Mouse (Mus musculus) midbrain, embryonic 12.5 days (tissue): ENCODE data around the gene Nono. TPM values are rescaled to one million over a fixed set of nuclear protein-coding genes. Genes with fewer than 3 reads are reported as not detected.
A peak's percentile ranks its signal among the peaks of the same experiment; 100 is the strongest.

Experiments used
- ATAC-seq: fragments of 200-750 bp; cut with Nextera tagmentation; 2 replicates; pipeline ENCODE4 v1.8.0; 2017; ENCODE audit warnings: low read depth, moderate TSS enrichment, moderate library complexity; ENCODE audit not compliant: low FRiP score
- H3K27ac ChIP-seq: fragments of 300-500 bp; sonication (generic); replicated peaks from 2 replicates; pipeline ENCODE4 v1.5.1; 2016; ENCODE audit warnings: mild to moderate bottlenecking
- H3K27me3 ChIP-seq: fragments of 300-500 bp; sonication (generic); 2 replicates; pipeline ENCODE4 v1.6.1; 2016; ENCODE audit warnings: mild to moderate bottlenecking
- H3K36me3 ChIP-seq: fragments of 300-500 bp; sonication (generic); 2 replicates; pipeline ENCODE4 v1.6.1; 2016
- H3K4me1 ChIP-seq: fragments of 300-500 bp; sonication (generic); 2 replicates; pipeline ENCODE4 v1.6.1; 2016
- H3K4me2 ChIP-seq: fragments of 300-500 bp; sonication (generic); replicated peaks from 2 replicates; pipeline ENCODE4 v1.6.1; 2016; ENCODE audit warnings: mild to moderate bottlenecking, moderate library complexity
- H3K4me3 ChIP-seq: fragments of 300-500 bp; sonication (generic); 2 replicates; pipeline ENCODE4 v1.5.1; 2016; ENCODE audit warnings: mild to moderate bottlenecking
- H3K9ac ChIP-seq: fragments of 300-500 bp; sonication (generic); replicated peaks from 2 replicates; pipeline ENCODE4 v1.6.1; 2016; ENCODE audit warnings: mild to moderate bottlenecking, moderate library complexity
- H3K9me3 ChIP-seq: fragments of 300-500 bp; sonication (generic); 2 replicates; pipeline ENCODE4 v1.6.1; 2016; ENCODE audit warnings: mild to moderate bottlenecking
- WGBS: fragments of 180-500 bp; shearing (Covaris S2); methylation state at CpG from one replicate; pipeline ENCODE4 v1.1.7; 2016; 5-methylcytosine and 5-hydroxymethylcytosine counted together
- polyA plus RNA-seq: library from polyadenylated mRNA; unstranded; fragments of >200 nt; fragmentation: Nextera tagmentation; extraction: Ambion mirVana; gene quantifications from 2 replicates; pipeline ENCODE4 v1.2.1, GENCODE M21; 2016

Gene Nono
- 572 and 581 TPM in 2 replicates for polyA plus RNA-seq

DNA sequence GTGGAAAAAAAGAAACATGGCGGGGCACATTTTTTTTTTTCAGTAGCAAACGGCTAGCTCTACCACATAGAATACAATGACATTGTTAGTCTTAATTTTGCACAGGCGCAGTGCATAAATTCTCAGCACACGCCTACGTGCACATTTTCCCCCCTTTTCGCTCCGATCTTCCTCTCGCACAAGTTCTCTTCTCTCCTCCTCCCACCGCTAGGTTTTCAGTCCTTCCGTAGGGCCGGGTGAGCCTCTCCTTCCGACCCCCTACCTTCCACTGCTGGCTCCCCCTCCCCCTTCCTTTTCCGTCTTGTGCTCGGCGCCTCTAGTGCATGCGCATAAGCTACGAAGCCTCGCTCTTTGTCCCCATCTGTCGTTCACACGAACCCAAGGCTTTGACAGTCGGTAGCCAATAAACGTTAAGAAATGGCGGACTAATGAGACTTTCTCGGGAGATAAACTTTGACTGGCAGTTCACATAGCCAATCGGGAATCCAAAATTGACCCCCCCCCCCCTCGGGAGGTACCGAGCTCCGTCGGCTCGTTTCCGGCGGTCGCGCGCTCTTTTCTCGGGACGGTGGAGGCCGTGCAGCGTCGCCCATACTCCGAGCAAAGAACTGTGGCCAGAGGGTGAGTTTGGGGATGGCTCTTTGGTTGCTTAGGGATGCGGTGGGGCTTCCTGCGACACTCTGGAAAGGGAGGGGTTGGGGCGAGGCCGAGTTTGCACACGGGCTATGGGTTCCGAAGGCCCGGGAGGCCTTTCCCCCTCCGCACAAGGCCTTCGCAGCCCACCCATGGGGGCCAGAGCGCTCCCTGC is at the start of gene Nono:
TSS of gene Nono (plus strand) at position 177 of the 808 bp plus-strand sequence.
- Histone ChIP-seq H3K9ac (peak within 1 kb of the TSS; percentile 74), H3K27me3 (no peaks in the 10 kb centered on the region), H3K4me3 (peak within 1 kb of the TSS; percentile 67), H3K9me3 (no peaks in the 10 kb centered on the region), H3K4me2 (peak within 1 kb of the TSS; percentile 50), H3K27ac (peak within 1 kb of the TSS; percentile 93), H3K36me3 (no peaks in the 10 kb centered on the region), H3K4me1 (0 out of 2 replicates have a peak, but pooled peaks cover 7% of the 10 kb centered on the region)
- WGBS: 25% methylated on average over 51 of the region's 51 CpGs
- ATAC-seq: peak; percentile 96

DNA sequence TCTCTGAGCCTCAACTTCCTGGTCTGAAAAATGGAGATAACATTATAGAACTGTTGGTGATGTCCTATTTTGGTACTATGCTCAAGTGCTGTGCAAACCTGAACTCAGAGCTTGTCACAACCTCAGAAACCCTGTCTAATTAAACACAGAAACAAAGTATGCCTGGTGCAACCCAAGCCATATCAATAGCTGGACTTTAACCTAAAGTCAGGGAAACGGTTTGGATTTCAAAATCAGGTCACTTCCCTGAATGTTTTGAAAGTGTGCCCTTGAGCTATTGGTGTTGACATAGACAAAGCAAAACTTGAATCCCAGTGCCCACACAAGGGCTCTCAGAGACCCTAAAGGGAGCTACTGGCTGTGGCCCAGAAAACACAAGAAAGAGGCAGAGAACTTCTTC is 49.4 kb upstream of the Nono start:
- 47% methylated on average over 1 of the region's 1 CpGs for WGBS
- no peak overlapping the region for H3K27ac ChIP-seq
- H3K36me3 ChIP-seq: no peaks in the 10 kb centered on the region
- ATAC-seq: no peak
- no peak overlapping the region for H3K9ac ChIP-seq
- H3K27me3 ChIP-seq: peaks cover 58% of the 10 kb centered on the region
- peaks cover 12% of the 10 kb centered on the region for H3K4me1 ChIP-seq
- H3K4me3 ChIP-seq: no peak overlapping the region
- H3K4me2 ChIP-seq: no peak overlapping the region
- H3K9me3 ChIP-seq: no peaks in the 10 kb centered on the region

GRCm38 (mm10) chrX:101383455-101383854 is 45.7 kb upstream of the Nono start:
- Histone ChIP-seq H3K27me3 (peaks cover 77% of the 10 kb centered on the region), H3K9me3 (no peaks in the 10 kb centered on the region), H3K4me2 (no peak overlapping the region), H3K4me1 (peaks cover 12% of the 10 kb centered on the region), H3K4me3 (no peak overlapping the region), H3K27ac (no peak overlapping the region), H3K9ac (no peak overlapping the region), H3K36me3 (no peaks in the 10 kb centered on the region)
- WGBS: 46% methylated on average over 18 of the region's 18 CpGs
- no peak; the same call in 1 of the 2 replicates for ATAC-seq

GRCm38 (mm10) chrX:101384439-101385137 is 44.5 kb upstream of the Nono start:
- peak overlapping the region; percentile 31; the same call in 1 of the 2 replicates for H3K9ac ChIP-seq
- no peak overlapping the region for H3K27ac ChIP-seq
- peaks cover 81% of the 10 kb centered on the region for H3K27me3 ChIP-seq
- H3K36me3 ChIP-seq: no peaks in the 10 kb centered on the region
- peak overlapping the region; percentile 48 for H3K4me2 ChIP-seq
- H3K9me3 ChIP-seq: no peaks in the 10 kb centered on the region
- H3K4me1 ChIP-seq: peaks cover 12% of the 10 kb centered on the region
- H3K4me3 ChIP-seq: peak overlapping the region; percentile 32
- peak; percentile 51; the same call in 1 of the 2 replicates for ATAC-seq
- 20% methylated on average over 32 of the region's 32 CpGs for WGBS

- no peak overlapping the region for H3K4me2 ChIP-seq
- H3K27ac ChIP-seq: no peak overlapping the region
- no peaks in the 10 kb centered on the region for H3K9me3 ChIP-seq
- 25% methylated on average over 4 of the region's 4 CpGs for WGBS
- H3K27me3 ChIP-seq: peaks cover 72% of the 10 kb centered on the region
- no peak overlapping the region for H3K4me3 ChIP-seq
- no peaks in the 10 kb centered on the region for H3K36me3 ChIP-seq
- H3K9ac ChIP-seq: no peak overlapping the region
- no peak for ATAC-seq
- H3K4me1 ChIP-seq: peaks cover 12% of the 10 kb centered on the region
Measured at GRCm38 (mm10) chrX:101386222-101386621, 42.9 kb upstream of the Nono start.

DNA sequence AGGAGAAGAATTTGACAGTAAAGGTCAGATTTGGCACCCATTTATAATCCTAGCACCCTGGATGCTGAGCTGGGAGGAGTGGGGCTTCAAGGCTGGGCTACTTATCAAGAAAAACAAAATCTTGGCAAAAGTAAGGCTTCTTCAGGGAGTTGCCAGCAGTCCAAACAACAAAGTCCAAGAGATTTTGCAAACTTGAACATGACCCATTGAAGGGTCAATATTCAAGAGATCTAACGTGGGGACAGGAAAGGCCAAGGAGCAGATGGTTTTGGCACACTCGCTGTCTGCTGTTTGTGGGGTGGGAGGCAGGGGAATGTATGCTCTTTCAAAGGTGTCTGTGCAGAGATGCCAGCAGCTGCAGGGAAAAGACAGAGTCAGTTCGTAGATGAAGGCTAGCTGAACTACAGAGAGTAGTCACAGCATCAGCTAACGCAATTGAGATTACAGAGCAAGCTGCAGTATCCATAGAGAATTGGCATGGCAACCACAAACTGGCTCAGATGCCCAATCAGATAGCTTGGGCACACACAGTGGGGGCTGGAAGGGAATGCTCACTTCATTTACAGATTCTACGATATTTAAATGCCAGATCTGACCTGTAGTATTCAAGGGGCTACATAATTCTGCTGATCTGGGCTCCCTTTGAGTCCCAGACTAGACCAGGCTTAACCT is 40.1 kb upstream of the Nono start:
- no peaks in the 10 kb centered on the region for H3K9me3 ChIP-seq
- ATAC-seq: no peak
- no peak overlapping the region for H3K4me2 ChIP-seq
- WGBS: 66% methylated on average over 5 of the region's 5 CpGs
- no peaks in the 10 kb centered on the region for H3K36me3 ChIP-seq
- no peak overlapping the region for H3K9ac ChIP-seq
- no peak overlapping the region for H3K27ac ChIP-seq
- peaks cover 50% of the 10 kb centered on the region for H3K27me3 ChIP-seq
- no peak overlapping the region for H3K4me3 ChIP-seq
- no peaks in the 10 kb centered on the region for H3K4me1 ChIP-seq

DNA sequence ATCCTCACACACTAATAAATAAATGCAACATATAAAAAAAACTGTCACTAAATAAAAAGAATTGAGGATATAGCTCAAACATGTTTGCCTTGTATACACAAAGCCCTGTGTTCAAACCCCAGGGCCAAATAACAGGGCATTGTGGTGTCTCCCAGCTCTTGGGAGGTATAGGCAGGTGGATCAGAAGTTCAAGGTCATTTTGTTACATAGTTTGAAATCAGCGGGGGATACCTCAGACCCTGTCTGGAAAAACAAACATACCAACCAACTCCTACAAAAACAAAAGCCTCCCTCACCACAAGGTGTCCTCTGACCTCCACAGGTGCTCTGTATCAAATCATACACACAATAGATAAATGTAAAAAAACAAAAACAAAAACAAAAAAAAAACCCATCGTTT is 34.8 kb upstream of the Nono start:
- no peak overlapping the region for H3K27ac ChIP-seq
- H3K27me3 ChIP-seq: peaks cover 42% of the 10 kb centered on the region
- H3K36me3 ChIP-seq: no peaks in the 10 kb centered on the region
- H3K9ac ChIP-seq: no peak overlapping the region
- H3K4me3 ChIP-seq: no peak overlapping the region
- H3K4me2 ChIP-seq: no peak overlapping the region
- H3K9me3 ChIP-seq: no peaks in the 10 kb centered on the region
- WGBS: 72% methylated on average over 2 of the region's 2 CpGs
- ATAC-seq: no peak
- no peaks in the 10 kb centered on the region for H3K4me1 ChIP-seq

- ATAC-seq: no peak
- WGBS: 31% methylated on average over 11 of the region's 11 CpGs
- Histone ChIP-seq H3K4me2 (peak overlapping the region; percentile 28), H3K27ac (no peak overlapping the region), H3K9me3 (no peaks in the 10 kb centered on the region), H3K36me3 (no peaks in the 10 kb centered on the region), H3K27me3 (peaks cover 37% of the 10 kb centered on the region), H3K4me3 (no peak overlapping the region), H3K4me1 (no peaks in the 10 kb centered on the region), H3K9ac (no peak overlapping the region)
Measured at GRCm38 (mm10) chrX:101396459-101396858, 32.7 kb upstream of the Nono start.

- peak overlapping the region; percentile 60; the same call in 1 of the 2 replicates for H3K27ac ChIP-seq
- H3K4me3 ChIP-seq: peak overlapping the region; percentile 57
- H3K27me3 ChIP-seq: peaks cover 3% of the 10 kb centered on the region; the same call in 1 of the 2 replicates
- H3K9me3 ChIP-seq: no peaks in the 10 kb centered on the region
- H3K9ac ChIP-seq: peak overlapping the region; percentile 68
- H3K4me1 ChIP-seq: peaks cover 11% of the 10 kb centered on the region
- no peaks in the 10 kb centered on the region for H3K36me3 ChIP-seq
- peak overlapping the region; percentile 58 for H3K4me2 ChIP-seq
- peak; percentile 38 for ATAC-seq
- 24% methylated on average over 35 of the region's 36 CpGs for whole genome bisulfite sequencing
Measured at GRCm38 (mm10) chrX:101418946-101419724, 10.0 kb upstream of the Nono start.

- Histone ChIP-seq H3K27ac (peak overlapping the region; percentile 60), H3K4me1 (peaks cover 11% of the 10 kb centered on the region), H3K4me2 (peak overlapping the region; percentile 58), H3K9me3 (no peaks in the 10 kb centered on the region), H3K27me3 (peaks cover 3% of the 10 kb centered on the region; the same call in 1 of the 2 replicates), H3K4me3 (peak overlapping the region; percentile 57), H3K36me3 (no peaks in the 10 kb centered on the region), H3K9ac (peak overlapping the region; percentile 68)
- 18% methylated on average over 47 of the region's 54 CpGs for WGBS
- peak; percentile 96 for ATAC-seq
Measured at GRCm38 (mm10) chrX:101419725-101420699, 9.1 kb upstream of the Nono start.
